Mouse (Mus musculus): ENCODE results near the gene Maea. TPM values are rescaled to one million over a fixed set of nuclear protein-coding genes. Genes with fewer than 3 reads are reported as not detected.
"Not testable (repeated sequence)": the region's sequence is repeated elsewhere in the genome, so short reads cannot be mapped to it uniquely, and the experiment has no call there.

Maea gene
- total RNA-seq (2022): 100 to 1,000 TPM in 1 of 4 experiments, 10 to 100 TPM in 3; 91.7 to 104 (median 98.1) TPM

GRCm38 (mm10) chr5:33335273-33335976, at the start of gene Maea:
Maea (plus strand) TSS chr5:33335509.
- peak; percentile 88 to 98 for DNase-seq (ENCODE audit: low spot score in 2 of 2)

- DNase-seq (ENCODE audit: low spot score in 2 of 2): no peak
These were observed 41.4 kb upstream of the Maea start for GRCm38 (mm10) chr5:33293796-33294430.

GRCm38 (mm10) chr5:33297164-33297563, 38.1 kb upstream of the Maea start:
- DNase-seq (ENCODE audit: low spot score in 2 of 2): no peak

- DNase-seq (ENCODE audit: low spot score in 2 of 2): no peak
These were observed 33.5 kb upstream of the Maea start for GRCm38 (mm10) chr5:33301801-33302200.

GRCm38 (mm10) chr5:33310704-33311462, 24.4 kb upstream of the Maea start:
- no peak for DNase-seq (ENCODE audit: low spot score in 2 of 2)

- no peak for DNase-seq (ENCODE audit: low spot score in 2 of 2)
These were observed 23.1 kb upstream of the Maea start for GRCm38 (mm10) chr5:33312192-33312591.

- DNase-seq (ENCODE audit: low spot score in 2 of 2): no peak
These were observed 10.8 kb upstream of the Maea start for GRCm38 (mm10) chr5:33324491-33324890.

GRCm38 (mm10) chr5:33334381-33335272, 682 bp upstream of the Maea start:
- no peak for DNase-seq (ENCODE audit: low spot score in 2 of 2)

GRCm38 (mm10) chr5:33335977-33336360, 660 bp downstream of the Maea start:
- DNase-seq (ENCODE audit: low spot score in 2 of 2): peak in 1 of 2 experiments; percentile 11

- no peak for DNase-seq (ENCODE audit: low spot score in 2 of 2)
These were observed 1.9 kb downstream of the Maea start for GRCm38 (mm10) chr5:33337206-33337605.

- DNase-seq (ENCODE audit: low spot score in 2 of 2): no peak
These were observed 5.9 kb downstream of the Maea start for GRCm38 (mm10) chr5:33341165-33341564.

- not testable (repeated sequence) for DNase-seq (ENCODE audit: low spot score in 2 of 2)
These were observed 6.9 kb downstream of the Maea start for GRCm38 (mm10) chr5:33342248-33342647.

- DNase-seq (ENCODE audit: low spot score in 2 of 2): no peak
These were observed 7.5 kb downstream of the Maea start for GRCm38 (mm10) chr5:33342821-33343220.

GRCm38 (mm10) chr5:33343571-33343970, 8.3 kb downstream of the Maea start:
- DNase-seq (ENCODE audit: low spot score in 2 of 2): no peak

- DNase-seq (ENCODE audit: low spot score in 2 of 2): no peak
These were observed 8.8 kb downstream of the Maea start for GRCm38 (mm10) chr5:33344070-33344469.

GRCm38 (mm10) chr5:33347620-33348019, 12.3 kb downstream of the Maea start:
- DNase-seq (ENCODE audit: low spot score in 2 of 2): no peak

- no peak for DNase-seq (ENCODE audit: low spot score in 2 of 2)
These were observed 13.9 kb downstream of the Maea start for GRCm38 (mm10) chr5:33349205-33349604.

GRCm38 (mm10) chr5:33349706-33350105, 14.4 kb downstream of the Maea start:
- no peak for DNase-seq (ENCODE audit: low spot score in 2 of 2)

- no peak for DNase-seq (ENCODE audit: low spot score in 2 of 2)
These were observed 16.4 kb downstream of the Maea start for GRCm38 (mm10) chr5:33351556-33352272.

GRCm38 (mm10) chr5:33352273-33352645, 16.9 kb downstream of the Maea start:
- DNase-seq (ENCODE audit: low spot score in 2 of 2): no peak

- DNase-seq (ENCODE audit: low spot score in 2 of 2): no peak
These were observed 17.7 kb downstream of the Maea start for GRCm38 (mm10) chr5:33353011-33353410.

Data from left cerebral cortex, adult 8-10 months (tissue).